Mouse (Mus musculus) kidney, adult 2 months (tissue): ENCODE measurements at regions not wholly inside any gene's neighbourhood (a gene's known extent, or its start where the extent isn't known, plus 50 kb on each side); places are given as distances from the start of the nearest gene placed in this dataset.

ENCODE experiments used
- CTCF ChIP-seq: fragments of 200-500 bp; conservative IDR thresholded peaks from 2 replicates; pipeline ENCODE4 v1.5.1; 2011; ENCODE audit warnings: low read depth, mild to moderate bottlenecking, control low read depth, low read length, moderate library complexity, mixed read lengths; ENCODE audit not compliant: insufficient read depth, insufficient read length
- POLR2A ChIP-seq: fragments of 200-500 bp; IDR thresholded peaks from one replicate; pipeline ENCODE4 v1.6.1; 2011; ENCODE audit warnings: low read depth, low read length, control low read depth

- TF ChIP-seq CTCF (no peak), POLR2A (no peak)
Observed at GRCm38 (mm10) chr6:68813346-68813745, 1277.8 kb upstream of the Tacstd2 start.
